27 mouse cellular contexts compared by ENCODE assay signal in the genomic region with DNA sequence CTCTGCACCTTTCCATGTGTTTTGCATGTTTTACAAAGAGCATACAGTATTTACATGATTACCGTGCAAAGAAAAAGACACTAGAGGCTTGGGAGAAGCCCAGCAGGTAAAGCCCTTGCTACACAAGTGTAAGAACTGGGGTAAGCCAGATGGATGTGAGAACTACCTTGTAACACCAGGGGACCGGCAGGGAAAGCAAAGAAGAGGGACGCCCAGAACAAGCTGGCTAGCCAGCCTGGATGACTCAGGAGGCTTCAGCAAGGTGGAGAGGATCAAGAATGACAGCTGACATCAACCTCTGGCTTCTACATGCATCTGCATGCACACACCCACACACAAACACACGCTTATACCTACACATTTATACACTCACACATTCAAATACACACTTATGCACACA. TPM values are rescaled to one million over a fixed set of nuclear protein-coding genes. Genes with fewer than 3 reads are reported as not detected.
"Had no signal": no experiment of that assay in that cellular context is flagged by ENCODE, and none has a peak within 500 bp of the region (broad histone marks: within the 10 kb centered on the region; RNA-seq: fewer than 3 reads in every experiment).

No protein-coding gene starts in this region.

- H3K4me3 ChIP-seq: limb, embryonic 10.5 days; limb, embryonic 13.5 days; liver, embryonic 12.5 days; liver, embryonic 15.5 days; lung, embryonic 15.5 days; megakaryocyte, embryonic 14.5 days; midbrain, embryonic 10.5 days; midbrain, embryonic 13.5 days; myocyte had no signal

- H3K4me2 ChIP-seq: limb, embryonic 13.5 days; liver, embryonic 12.5 days; liver, embryonic 15.5 days; lung, embryonic 15.5 days; midbrain, embryonic 13.5 days had no signal

- H3K4me1 ChIP-seq: liver, embryonic 12.5 days; liver, embryonic 15.5 days; midbrain, embryonic 10.5 days had no signal

- ATAC-seq: intestine, embryonic 16.5 days; liver, embryonic 12.5 days; midbrain, embryonic 13.5 days; midbrain, embryonic 16.5 days had no signal

- H3K27ac ChIP-seq: kidney, postnatal 0 days; limb, embryonic 10.5 days; limb, embryonic 13.5 days; liver, embryonic 12.5 days; liver, embryonic 15.5 days; lung, embryonic 15.5 days; midbrain, embryonic 10.5 days; midbrain, embryonic 13.5 days; stomach, postnatal 0 days had no signal

- H3K9ac ChIP-seq: limb, embryonic 13.5 days; liver, embryonic 12.5 days; liver, embryonic 15.5 days; lung, embryonic 15.5 days; midbrain, embryonic 13.5 days had no signal

- DNase-seq: kidney, adult 2 months; kidney, postnatal 36 days; layer of hippocampus, postnatal 36 days; liver; lung, adult 18-20 months; lung, postnatal 10 days; lung, postnatal 36 days had no signal

- H3K36me3 ChIP-seq: limb, embryonic 10.5 days; limb, embryonic 13.5 days; liver, embryonic 12.5 days; liver, embryonic 15.5 days; lung, embryonic 15.5 days; midbrain, embryonic 10.5 days; midbrain, embryonic 13.5 days had no signal

- H3K9me3 ChIP-seq: limb, embryonic 10.5 days; limb, embryonic 13.5 days; liver, embryonic 12.5 days; liver, embryonic 15.5 days; lung, embryonic 15.5 days; megakaryocyte, embryonic 14.5 days; midbrain, embryonic 10.5 days; midbrain, embryonic 13.5 days had no signal

- H3K27me3 ChIP-seq: limb, embryonic 13.5 days; liver, embryonic 12.5 days; liver, embryonic 15.5 days; lung, embryonic 15.5 days; megakaryocyte, embryonic 14.5 days; midbrain, embryonic 13.5 days had no signal

RNA-seq across cellular contexts. Expression of a gene that starts 11.6 kb away (rescaled TPM):
- total RNA-seq: monocyte, adult 5-6 weeks had no signal
- polyA plus RNA-seq: kidney, adult 2 months; myocyte; small intestine, adult 2 months; spleen, adult 2 months had no signal

RNA-seq across cellular contexts. Expression of a gene that starts 36.6 kb away (rescaled TPM):
- total RNA-seq: layer of hippocampus, postnatal 10 days; monocyte, adult 5-6 weeks had no signal
- polyA plus RNA-seq: kidney, embryonic 14.5 days; kidney, postnatal 0 days; limb, embryonic 10.5 days; limb, embryonic 13.5 days; liver, embryonic 12.5 days; liver, embryonic 15.5 days; myocyte; neural tube, embryonic 11.5 days; small intestine, adult 2 months; spleen, adult 2 months; stomach, embryonic 14.5 days; stomach, postnatal 0 days had no signal
